Mouse (Mus musculus) forebrain, postnatal 0 days (tissue): ENCODE measurements around the gene Slc44a5. TPM values are rescaled to one million over a fixed set of nuclear protein-coding genes. Genes with fewer than 3 reads are reported as not detected.

Experiments
- ATAC-seq: fragments of 200-750 bp; cut with Nextera tagmentation; 2 replicates; pipeline ENCODE4 v1.8.0; 2017; ENCODE audit warnings: mild to moderate bottlenecking, moderate library complexity
- DNase-seq: peaks from one replicate; pipeline ENCODE4 v3.0.0-alpha.2; 2015
- H3K27ac ChIP-seq: fragments of 300-500 bp; sonication (generic); 2 replicates; pipeline ENCODE4 v1.5.1; 2014; ENCODE audit warnings: low read depth, mild to moderate bottlenecking, antibody characterized with exemption, low read length, moderate library complexity, mixed read lengths
- H3K27me3 ChIP-seq: fragments of 300-500 bp; sonication (generic); 2 replicates; pipeline ENCODE4 v1.6.1; 2014; ENCODE audit warnings: mild to moderate bottlenecking, low read length, mixed read lengths; ENCODE audit not compliant: insufficient read depth
- H3K36me3 ChIP-seq: fragments of 300-500 bp; sonication (generic); 2 replicates; pipeline ENCODE4 v1.6.1; 2014; ENCODE audit warnings: mild to moderate bottlenecking, moderate library complexity; ENCODE audit not compliant: insufficient read depth
- H3K4me1 ChIP-seq: fragments of 300-500 bp; sonication (generic); 2 replicates; pipeline ENCODE4 v1.6.1; 2014; ENCODE audit warnings: antibody characterized with exemption; ENCODE audit not compliant: insufficient read depth
- H3K4me2 ChIP-seq: fragments of 300-500 bp; sonication (generic); 2 replicates; pipeline ENCODE4 v1.6.1; 2014; ENCODE audit warnings: low read depth, mild to moderate bottlenecking, moderate library complexity
- H3K4me3 ChIP-seq: fragments of 300-500 bp; sonication (generic); 2 replicates; pipeline ENCODE4 v1.5.1; 2014; ENCODE audit warnings: low read depth, low read length, mixed read lengths
- H3K9ac ChIP-seq: fragments of 300-500 bp; sonication (generic); 2 replicates; pipeline ENCODE4 v1.6.1; 2014; ENCODE audit warnings: mild to moderate bottlenecking
- H3K9me3 ChIP-seq: fragments of 300-500 bp; sonication (generic); 2 replicates; pipeline ENCODE4 v1.6.1; 2016; ENCODE audit warnings: low read length
- CTCF ChIP-seq: sonication (generic); IDR thresholded peaks from 2 replicates; pipeline ENCODE4 v1.5.1; 2016; ENCODE audit warnings: antibody characterized with exemption, control low read depth, low read depth
- WGBS: fragments of 180-500 bp; shearing (Covaris S2); extraction: QIAGEN DNeasy Blood & Tissue Kit; methylation state at CpG from one replicate; pipeline ENCODE4 v1.1.7; 2014; 5-methylcytosine and 5-hydroxymethylcytosine counted together
- polyA plus RNA-seq: library from polyadenylated mRNA; unstranded; fragments of >200 nt; fragmentation: Nextera tagmentation; extraction: Ambion mirVana; gene quantifications from 2 replicates; pipeline ENCODE4 v1.2.1, GENCODE M21; 2015
- total RNA-seq: library from RNA; depleted of rRNA; stranded (reverse); fragments of >200 nt; gene quantifications from 2 replicates; pipeline ENCODE4 v1.2.3, GENCODE M21; 2014

The Slc44a5 gene
- total and polyA plus RNA-seq, 2 experiments from 2014 or later: 8.4 to 39.5 TPM

GRCm38 (mm10) chr3:153969451-153969850, 3.8 kb upstream of the Slc44a5 start:
- ATAC-seq (no peak), DNase-seq (no peak)
- WGBS: 91% methylated on average over 4 of the region's 4 CpGs
- Histone ChIP-seq H3K27me3 (no peaks in the 10 kb centered on the region), H3K36me3 (no peaks in the 10 kb centered on the region), H3K9me3 (no peaks in the 10 kb centered on the region), H3K4me3 (no peak overlapping the region), H3K9ac (no peak overlapping the region), H3K27ac (no peak overlapping the region), H3K4me2 (no peak overlapping the region), H3K4me1 (no peaks in the 10 kb centered on the region)
- TF ChIP-seq CTCF: no peak

- Histone ChIP-seq H3K27me3 (no peaks in the 10 kb centered on the region), H3K36me3 (no peaks in the 10 kb centered on the region), H3K4me1 (peaks cover 7% of the 10 kb centered on the region; the same call in 1 of the 2 replicates), H3K4me3 (peak overlapping the region; percentile 63), H3K27ac (peak overlapping the region; percentile 50; the same call in 1 of the 2 replicates), H3K9ac (peak overlapping the region; percentile 73), H3K9me3 (no peaks in the 10 kb centered on the region), H3K4me2 (peak overlapping the region; percentile 94)
- WGBS: 5% methylated on average over 20 of the region's 21 CpGs
- ATAC-seq (peak; percentile 53; the same call in 1 of the 2 replicates), DNase-seq (peak; percentile 47)
- TF ChIP-seq CTCF: no peak
Measured at GRCm38 (mm10) chr3:153973949-153974760, 919 bp downstream of the Slc44a5 start.

- H3K4me3 ChIP-seq: peak overlapping the region; percentile 63
- no peaks in the 10 kb centered on the region for H3K36me3 ChIP-seq
- TF ChIP-seq CTCF: no peak
- H3K27me3 ChIP-seq: no peaks in the 10 kb centered on the region
- peak overlapping the region; percentile 73; the same call in 1 of the 2 replicates for H3K9ac ChIP-seq
- peak; percentile 58 for ATAC-seq
- H3K9me3 ChIP-seq: no peaks in the 10 kb centered on the region
- 10% methylated on average over 6 of the region's 6 CpGs for WGBS
- H3K4me2 ChIP-seq: peak overlapping the region; percentile 94
- DNase-seq: peak; percentile 49
- H3K27ac ChIP-seq: no peak overlapping the region
- H3K4me1 ChIP-seq: peaks cover 7% of the 10 kb centered on the region; the same call in 1 of the 2 replicates
Measured at GRCm38 (mm10) chr3:153975060-153975459, 1.8 kb downstream of the Slc44a5 start.

- TF ChIP-seq CTCF: no peak
- Histone ChIP-seq H3K4me1 (peaks cover 7% of the 10 kb centered on the region; the same call in 1 of the 2 replicates), H3K36me3 (no peaks in the 10 kb centered on the region), H3K9ac (no peak overlapping the region), H3K9me3 (no peaks in the 10 kb centered on the region), H3K27ac (no peak overlapping the region), H3K27me3 (no peaks in the 10 kb centered on the region), H3K4me3 (no peak overlapping the region), H3K4me2 (0 out of 2 replicates have a peak overlapping the region, but pooled peaks have one; percentile 94)
- DNase-seq (no peak), ATAC-seq (no peak)
- 77% methylated on average over 7 of the region's 7 CpGs for WGBS
Measured at GRCm38 (mm10) chr3:153975791-153976190, 2.6 kb downstream of the Slc44a5 start.

- TF ChIP-seq CTCF: no peak
Measured at GRCm38 (mm10) chr3:153980611-153981010, 7.4 kb downstream of the Slc44a5 start.

GRCm38 (mm10) chr3:153984428-153985340, 11.4 kb downstream of the Slc44a5 start:
- H3K4me1 ChIP-seq: no peaks in the 10 kb centered on the region
- peak; percentile 29 for ATAC-seq
- no peaks in the 10 kb centered on the region for H3K9me3 ChIP-seq
- 47% methylated on average over 10 of the region's 10 CpGs for WGBS
- no peak overlapping the region for H3K4me2 ChIP-seq
- H3K36me3 ChIP-seq: no peaks in the 10 kb centered on the region
- no peaks in the 10 kb centered on the region for H3K27me3 ChIP-seq
- H3K27ac ChIP-seq: no peak overlapping the region
- peak; percentile 48 for DNase-seq
- TF ChIP-seq CTCF: peak; percentile 76
- no peak overlapping the region for H3K9ac ChIP-seq
- H3K4me3 ChIP-seq: no peak overlapping the region

More at GRCm38 (mm10) chr3:153980611-153981010, 7.4 kb downstream of the Slc44a5 start:
- ATAC-seq: no peak
- H3K4me1 ChIP-seq: no peaks in the 10 kb centered on the region
- WGBS: 24% methylated on average over 2 of the region's 2 CpGs
- H3K9ac ChIP-seq: no peak overlapping the region
- no peaks in the 10 kb centered on the region for H3K36me3 ChIP-seq
- DNase-seq: no peak
- H3K4me2 ChIP-seq: no peak overlapping the region
- H3K9me3 ChIP-seq: no peaks in the 10 kb centered on the region
- H3K27me3 ChIP-seq: no peaks in the 10 kb centered on the region
- H3K4me3 ChIP-seq: no peak overlapping the region
- H3K27ac ChIP-seq: no peak overlapping the region
